Mouse (Mus musculus) myocyte (in vitro differentiated cells): ENCODE results near the gene Fbn1. TPM values are rescaled to one million over a fixed set of nuclear protein-coding genes. Genes with fewer than 3 reads are reported as not detected.
A peak's percentile ranks its signal among the peaks of the same experiment; 100 is the strongest.

Experiments
- H3K27me3 ChIP-seq: one replicate; pipeline ENCODE4 v1.6.1; 2011; ENCODE audit not compliant: control insufficient read depth, insufficient read depth, insufficient read length
- H3K36me3 ChIP-seq: one replicate; pipeline ENCODE4 v1.6.1; 2011; ENCODE audit not compliant: control insufficient read depth, insufficient read depth
- H3K4me2 ChIP-seq: one replicate; pipeline ENCODE4 v1.6.1; 2011; ENCODE audit warnings: low read depth, control low read depth
- H3K4me3 ChIP-seq: one replicate; pipeline ENCODE4 v1.5.1; 2011; ENCODE audit warnings: mild to moderate bottlenecking, control low read depth, moderate library complexity
- H3K79me2 ChIP-seq: one replicate; pipeline ENCODE4 v1.6.1; 2011; ENCODE audit not compliant: control insufficient read depth, insufficient read depth
- H3ac ChIP-seq: one replicate; pipeline ENCODE4 v1.6.1; 2011; ENCODE audit not compliant: control insufficient read depth, insufficient read length
- CEBPB ChIP-seq: IDR thresholded peaks from 2 replicates; pipeline ENCODE4 v1.6.1; 2011; ENCODE audit warnings: mild to moderate bottlenecking, moderate library complexity; ENCODE audit not compliant: poor library complexity, insufficient read depth, severe bottlenecking
- E2F4 ChIP-seq: IDR thresholded peaks from one replicate; pipeline ENCODE4 v1.6.1; 2011; ENCODE audit warnings: mild to moderate bottlenecking, control low read depth, moderate library complexity; ENCODE audit not compliant: insufficient read depth
- MAX ChIP-seq: IDR thresholded peaks from one replicate; pipeline ENCODE4 v1.6.1; 2011; ENCODE audit warnings: low read depth, mild to moderate bottlenecking, control low read depth
- MYOD1 ChIP-seq, 3 experiments: IDR thresholded peaks; one replicate each; pipeline ENCODE4 v1.6.1; 2011; ENCODE audit warnings: control low read depth in 2 of 3, low read depth in 2 of 3, mild to moderate bottlenecking in 2 of 3, moderate library complexity in 1 of 3; ENCODE audit not compliant: insufficient read length in 2 of 3, control insufficient read depth in 1 of 3
- MYOG ChIP-seq, 3 experiments: IDR thresholded peaks; one replicate each; pipeline ENCODE4 v1.6.1; 2011; ENCODE audit warnings: control low read depth in 2 of 3, low read depth in 2 of 3, mild to moderate bottlenecking in 2 of 3; ENCODE audit not compliant: insufficient read length in 2 of 3, control insufficient read depth in 1 of 3, insufficient read depth in 1 of 3
- POLR2A ChIP-seq: IDR thresholded peaks from one replicate; pipeline ENCODE4 v1.6.1; 2011; ENCODE audit warnings: low read depth, mild to moderate bottlenecking, control low read depth, moderate library complexity; ENCODE audit not compliant: insufficient read length
- POLR2AphosphoS2 ChIP-seq: IDR thresholded peaks from one replicate; pipeline ENCODE4 v1.6.1; 2011; ENCODE audit warnings: low read depth, control low read depth; ENCODE audit not compliant: insufficient read length
- REST ChIP-seq: IDR thresholded peaks from one replicate; pipeline ENCODE4 v1.6.1; 2011; ENCODE audit warnings: mild to moderate bottlenecking, control low read depth, moderate library complexity; ENCODE audit not compliant: insufficient read depth, insufficient read length
- SRF ChIP-seq: IDR thresholded peaks from one replicate; pipeline ENCODE4 v1.6.1; 2011; ENCODE audit warnings: low read depth; ENCODE audit not compliant: control insufficient read depth, insufficient read length
- TCF12 ChIP-seq: IDR thresholded peaks from one replicate; pipeline ENCODE4 v1.6.1; 2011; ENCODE audit warnings: mild to moderate bottlenecking, control low read depth; ENCODE audit not compliant: poor library complexity, insufficient read depth, severe bottlenecking
- TCF3 ChIP-seq: IDR thresholded peaks from one replicate; pipeline ENCODE4 v1.6.1; 2011; ENCODE audit warnings: low read depth, control low read depth; ENCODE audit not compliant: insufficient read length
- USF1 ChIP-seq: IDR thresholded peaks from one replicate; pipeline ENCODE4 v1.6.1; 2011; ENCODE audit warnings: low read depth, mild to moderate bottlenecking, control low read depth, moderate library complexity
- polyA plus RNA-seq: library from polyadenylated mRNA; unstranded; fragments of >200 nt; fragmentation: generic; extraction: Trizol; gene quantifications from one replicate; pipeline ENCODE4 v1.2.1, GENCODE M21; 2012; ENCODE audit warnings: missing spikeins

The Fbn1 gene
- polyA plus RNA-seq, 1 experiment, result 125 TPM

GRCm38 (mm10) chr2:125512544-125512943, 4.8 kb upstream of the Fbn1 start:
- Histone ChIP-seq H3K4me2 (no peak overlapping the region), H3K79me2 (no peaks in the 10 kb centered on the region), H3K36me3 (no peaks in the 10 kb centered on the region), H3ac (no peak overlapping the region), H3K4me3 (no peak overlapping the region), H3K27me3 (no peaks in the 10 kb centered on the region)
- TF ChIP-seq MYOG (IDR thresholded peaks at IDR 0.05; ENCODE audit: control insufficient read depth in 1 of 3, insufficient read depth in 1 of 3, insufficient read length in 2 of 3, low read depth in 2 of 3) (no peak), MYOD1 (IDR thresholded peaks at IDR 0.05; ENCODE audit: control insufficient read depth in 1 of 3, insufficient read length in 2 of 3, low read depth in 2 of 3) (no peak), MAX (no peak), E2F4 (no peak), USF1 (no peak), TCF3 (no peak), POLR2AphosphoS2 (no peak)

DNA sequence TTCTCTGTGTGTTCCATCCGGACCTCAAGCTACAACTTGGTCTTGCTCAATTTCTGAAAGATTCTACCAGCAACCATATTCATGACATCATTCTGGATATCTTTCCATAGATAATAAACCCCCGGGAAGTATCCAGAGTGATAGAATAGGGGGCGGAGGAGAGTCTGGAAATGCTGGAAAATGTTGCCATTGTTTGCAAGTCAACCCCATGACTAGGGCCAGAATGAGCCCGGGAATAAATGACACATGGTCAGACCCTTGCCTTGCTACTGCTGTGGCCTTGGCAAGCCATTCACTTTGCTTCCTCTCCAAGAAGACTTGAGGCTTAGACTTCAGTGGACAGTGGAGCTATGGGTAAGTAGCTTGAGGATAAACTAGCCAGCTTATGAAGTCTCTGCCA, 4.1 kb upstream of the Fbn1 start:
- Histone ChIP-seq H3K4me2 (no peak overlapping the region), H3K4me3 (no peak overlapping the region), H3K79me2 (no peaks in the 10 kb centered on the region), H3K27me3 (no peaks in the 10 kb centered on the region), H3ac (no peak overlapping the region), H3K36me3 (no peaks in the 10 kb centered on the region)
- TF ChIP-seq MYOD1 (IDR thresholded peaks at IDR 0.05; ENCODE audit: control insufficient read depth in 1 of 3, insufficient read length in 2 of 3, low read depth in 2 of 3) (no peak), CEBPB (no peak), E2F4 (no peak), TCF12 (no peak), USF1 (no peak), SRF (no peak), POLR2A (no peak)

GRCm38 (mm10) chr2:125510752-125511151, 3.0 kb upstream of the Fbn1 start:
- Histone ChIP-seq H3K79me2 (no peaks in the 10 kb centered on the region), H3K36me3 (no peaks in the 10 kb centered on the region), H3K4me3 (no peak overlapping the region), H3ac (no peak overlapping the region), H3K27me3 (no peaks in the 10 kb centered on the region), H3K4me2 (peak overlapping the region; percentile 32)
- TF ChIP-seq MAX (no peak), USF1 (no peak), E2F4 (no peak)

- Histone ChIP-seq H3K27me3 (no peaks in the 10 kb centered on the region), H3K36me3 (peaks cover 1% of the 10 kb centered on the region), H3K79me2 (peaks cover 17% of the 10 kb centered on the region), H3ac (no peak overlapping the region), H3K4me2 (no peak overlapping the region), H3K4me3 (no peak overlapping the region)
- TF ChIP-seq POLR2AphosphoS2, result no peak
- no peak for TF ChIP-seq MYOG (IDR thresholded peaks at IDR 0.05; ENCODE audit: control insufficient read depth in 1 of 3, insufficient read depth in 1 of 3, insufficient read length in 2 of 3, low read depth in 2 of 3)
- no peak for TF ChIP-seq REST
- TF ChIP-seq SRF, result no peak
- TF ChIP-seq MAX, result no peak
- no peak for TF ChIP-seq TCF12
- TF ChIP-seq USF1, result no peak
- no peak for TF ChIP-seq POLR2A
- TF ChIP-seq TCF3, result no peak
- no peak for TF ChIP-seq CEBPB
- TF ChIP-seq E2F4, result no peak
- no peak for TF ChIP-seq MYOD1 (IDR thresholded peaks at IDR 0.05; ENCODE audit: control insufficient read depth in 1 of 3, insufficient read length in 2 of 3, low read depth in 2 of 3)
Observed at GRCm38 (mm10) chr2:125508381-125508780, 588 bp upstream of the Fbn1 start.

- TF ChIP-seq CEBPB (no peak), TCF12 (no peak), POLR2A (peak; percentile 71), MYOD1 (IDR thresholded peaks at IDR 0.05; ENCODE audit: control insufficient read depth in 1 of 3, insufficient read length in 2 of 3, low read depth in 2 of 3) (no peak), MAX (no peak), USF1 (no peak), POLR2AphosphoS2 (peak; percentile 5), SRF (no peak)
- H3K4me2 ChIP-seq, result peak overlapping the region; percentile 74
- H3K36me3 ChIP-seq, result peaks cover 5% of the 10 kb centered on the region
- peaks cover 36% of the 10 kb centered on the region for H3K79me2 ChIP-seq
- H3K27me3 ChIP-seq, result no peaks in the 10 kb centered on the region
- peak overlapping the region; percentile 34 for H3ac ChIP-seq
- H3K4me3 ChIP-seq, result peak overlapping the region; percentile 80
Observed at GRCm38 (mm10) chr2:125506316-125507054, 1.3 kb downstream of the Fbn1 start.
